Mouse (Mus musculus) central nervous system, embryonic 18 days (tissue): ENCODE data around the gene Fbxo40. TPM values are rescaled to one million over a fixed set of nuclear protein-coding genes. Genes with fewer than 3 reads are reported as not detected.

Experiments
- polyA plus RNA-seq: library from polyadenylated mRNA; depleted of rRNA; stranded (reverse); fragments of >200 nt; gene quantifications from 2 replicates; pipeline ENCODE4 v1.2.3, GENCODE M21; 2012; rRNA removed

The Fbxo40 gene
- 0.08 and 0.21 TPM in 2 replicates for polyA plus RNA-seq

GRCm38 (mm10) chr16:36989999-36990625 lies at the start of gene Fbxo40:
TSS of gene Fbxo40 (minus strand) at chr16:36990467.

GRCm38 (mm10) chr16:37011061-37011921 lies 21.0 kb upstream of the Fbxo40 start, which contains the start of gene Polq:
TSS of gene Polq (plus strand) at chr16:37011786.

GRCm38 (mm10) chr16:36934841-36935620 lies 55.2 kb downstream of the Fbxo40 start, which contains the start of gene Hcls1:
TSS of gene Hcls1 (plus strand) at chr16:36934983.

Other genes with a start within 250 kb of the Fbxo40 start
- gene Slc15a2, start 205.5 kb downstream of the Fbxo40 start, polyA plus RNA-seq, result 16.4 and 21.7 TPM in 2 replicates
- gene Iqcb1, start 162.1 kb downstream of the Fbxo40 start, polyA plus RNA-seq, result 27.6 and 29.8 TPM in 2 replicates
- gene Eaf2, start 115.5 kb downstream of the Fbxo40 start, polyA plus RNA-seq, result 0.44 and 0.68 TPM in 2 replicates
- 36.1 and 38.0 TPM in 2 replicates for gene Golgb1, start 115.3 kb downstream of the Fbxo40 start, polyA plus RNA-seq
- 2.1 and 2.2 TPM in 2 replicates for gene Hcls1, start 55.5 kb downstream of the Fbxo40 start, polyA plus RNA-seq
- gene Polq, start 21.3 kb upstream of the Fbxo40 start, polyA plus RNA-seq, result 3.0 and 3.4 TPM in 2 replicates